Mouse (Mus musculus): ENCODE results near the gene Irak3. TPM values are rescaled to one million over a fixed set of nuclear protein-coding genes. Genes with fewer than 3 reads are reported as not detected.
"Not testable (repeated sequence)": the region's sequence is repeated elsewhere in the genome, so short reads cannot be mapped to it uniquely, and the experiment has no call there.

The Irak3 gene
- total and polyA plus RNA-seq, 2 experiments from 2014 or later = 1.0 TPM; not detected in 1

- Histone ChIP-seq H3K27me3 (ENCODE audit: control insufficient read depth, insufficient read depth, low read length) (no peaks in the 10 kb centered on the region), H3K4me2 (ENCODE audit: low read depth, low read length) (no peak overlapping the region), H3K27ac (ENCODE audit: low read depth) (no peak overlapping the region), H3K9me3 (replicated peaks; ENCODE audit: control insufficient read depth, low read length) (no peaks in the 10 kb centered on the region), H3K4me1 (ENCODE audit: control insufficient read depth, insufficient read depth) (0 out of 2 replicates have a peak, but pooled peaks cover 3% of the 10 kb centered on the region), H3K36me3 (replicated peaks; ENCODE audit: control insufficient read depth, insufficient read depth, low read length) (no peaks in the 10 kb centered on the region), H3K9ac (replicated peaks; ENCODE audit: low read depth, low read length) (no peak overlapping the region), H3K4me3 (ENCODE audit: low read depth, low read length) (no peak overlapping the region)
- ATAC-seq (ENCODE audit: insufficient read depth, low read depth) (no peak), DNase-seq (ENCODE audit: low spot score) (no peak)
- WGBS = 100% methylated on average over 1 of the region's 1 CpGs
- TF ChIP-seq EP300 (IDR thresholded peaks at IDR 0.05; ENCODE audit: low read depth) (no peak), CTCF (IDR thresholded peaks at IDR 0.05; ENCODE audit: low read depth) (no peak)
These were observed 86.7 kb downstream of the Irak3 start for GRCm38 (mm10) chr10:120115249-120115648.

- Histone ChIP-seq H3K27me3 (ENCODE audit: control insufficient read depth, insufficient read depth, low read length) (no peaks in the 10 kb centered on the region), H3K4me1 (ENCODE audit: control insufficient read depth, insufficient read depth) (0 out of 2 replicates have a peak, but pooled peaks cover 3% of the 10 kb centered on the region), H3K36me3 (replicated peaks; ENCODE audit: control insufficient read depth, insufficient read depth, low read length) (no peaks in the 10 kb centered on the region), H3K4me2 (ENCODE audit: low read depth, low read length) (no peak overlapping the region), H3K9ac (replicated peaks; ENCODE audit: low read depth, low read length) (no peak overlapping the region), H3K9me3 (replicated peaks; ENCODE audit: control insufficient read depth, low read length) (no peaks in the 10 kb centered on the region), H3K4me3 (ENCODE audit: low read depth, low read length) (no peak overlapping the region), H3K27ac (ENCODE audit: low read depth) (no peak overlapping the region)
- no peak for DNase-seq (ENCODE audit: low spot score)
- ATAC-seq (ENCODE audit: insufficient read depth, low read depth) = no peak
- TF ChIP-seq EP300 (IDR thresholded peaks at IDR 0.05; ENCODE audit: low read depth) (no peak), CTCF (IDR thresholded peaks at IDR 0.05; ENCODE audit: low read depth) (no peak)
- 65% methylated on average over 7 of the region's 7 CpGs for WGBS
These were observed 87.4 kb downstream of the Irak3 start for GRCm38 (mm10) chr10:120114493-120114892.

GRCm38 (mm10) chr10:120113980-120114379 is 88.0 kb downstream of the Irak3 start:
- H3K36me3 ChIP-seq (replicated peaks; ENCODE audit: control insufficient read depth, insufficient read depth, low read length) = no peaks in the 10 kb centered on the region
- H3K27me3 ChIP-seq (ENCODE audit: control insufficient read depth, insufficient read depth, low read length) = no peaks in the 10 kb centered on the region
- DNase-seq (ENCODE audit: low spot score) (no peak), ATAC-seq (ENCODE audit: insufficient read depth, low read depth) (no peak)
- H3K4me2 ChIP-seq (ENCODE audit: low read depth, low read length) = no peak overlapping the region
- H3K9me3 ChIP-seq (replicated peaks; ENCODE audit: control insufficient read depth, low read length) = no peaks in the 10 kb centered on the region
- TF ChIP-seq EP300 (IDR thresholded peaks at IDR 0.05; ENCODE audit: low read depth) (no peak), CTCF (IDR thresholded peaks at IDR 0.05; ENCODE audit: low read depth) (no peak)
- WGBS = 85% methylated on average over 6 of the region's 6 CpGs
- 0 out of 2 replicates have a peak, but pooled peaks cover 3% of the 10 kb centered on the region for H3K4me1 ChIP-seq (ENCODE audit: control insufficient read depth, insufficient read depth)
- H3K9ac ChIP-seq (replicated peaks; ENCODE audit: low read depth, low read length) = no peak overlapping the region
- H3K27ac ChIP-seq (ENCODE audit: low read depth) = no peak overlapping the region
- no peak overlapping the region for H3K4me3 ChIP-seq (ENCODE audit: low read depth, low read length)

- WGBS = 60% methylated on average over 9 of the region's 9 CpGs
- H3K27ac ChIP-seq (ENCODE audit: low read depth) = peak overlapping the region; percentile 65; the same call in 1 of the 2 replicates
- not testable (repeated sequence) for ATAC-seq (ENCODE audit: insufficient read depth, low read depth); H3K27me3 ChIP-seq (ENCODE audit: control insufficient read depth, insufficient read depth, low read length); H3K36me3 ChIP-seq (replicated peaks; ENCODE audit: control insufficient read depth, insufficient read depth, low read length); DNase-seq (ENCODE audit: low spot score); H3K9me3 ChIP-seq (replicated peaks; ENCODE audit: control insufficient read depth, low read length); H3K4me1 ChIP-seq (ENCODE audit: control insufficient read depth, insufficient read depth); H3K9ac ChIP-seq (replicated peaks; ENCODE audit: low read depth, low read length)
- H3K4me3 ChIP-seq (ENCODE audit: low read depth, low read length) = peak overlapping the region; percentile 76
- peak overlapping the region; percentile 69 for H3K4me2 ChIP-seq (ENCODE audit: low read depth, low read length)
These were observed 88.4 kb downstream of the Irak3 start for GRCm38 (mm10) chr10:120113482-120113881.

- peak within 1 kb of the TSS; percentile 89 for H3K27ac ChIP-seq (ENCODE audit: low read depth)
- under 1% methylated on average over 55 of the region's 55 CpGs for WGBS
- peak; percentile 99 for ATAC-seq (ENCODE audit: insufficient read depth, low read depth)
- DNase-seq (ENCODE audit: low spot score) = peak; percentile 97
- H3K4me2 ChIP-seq (ENCODE audit: low read depth, low read length) = peak within 1 kb of the TSS; percentile 69
- TF ChIP-seq EP300 (IDR thresholded peaks at IDR 0.05; ENCODE audit: low read depth) (no peak), CTCF (IDR thresholded peaks at IDR 0.05; ENCODE audit: low read depth) (no peak)
- H3K36me3 ChIP-seq (replicated peaks; ENCODE audit: control insufficient read depth, insufficient read depth, low read length) = peaks cover 8% of the 10 kb centered on the region; the same call in 1 of the 2 replicates
- H3K9ac ChIP-seq (replicated peaks; ENCODE audit: low read depth, low read length) = peak within 1 kb of the TSS; percentile 73
- no peaks in the 10 kb centered on the region for H3K9me3 ChIP-seq (replicated peaks; ENCODE audit: control insufficient read depth, low read length)
- H3K4me1 ChIP-seq (ENCODE audit: control insufficient read depth, insufficient read depth) = 0 out of 2 replicates have a peak, but pooled peaks cover 3% of the 10 kb centered on the region
- peak within 1 kb of the TSS; percentile 76 for H3K4me3 ChIP-seq (ENCODE audit: low read depth, low read length)
- no peaks in the 10 kb centered on the region for H3K27me3 ChIP-seq (ENCODE audit: control insufficient read depth, insufficient read depth, low read length)
These were observed 89.2 kb downstream of the Irak3 start, which contains the start of gene Helb for GRCm38 (mm10) chr10:120112507-120113396. TSS of gene Helb (minus strand) at chr10:120112987.
